Mouse (Mus musculus) G1E (cell line): Measurements from ENCODE around the gene Gm15127. TPM values are rescaled to one million over a fixed set of nuclear protein-coding genes. Genes with fewer than 3 reads are reported as not detected.
"Not testable (repeated sequence)": the region's sequence is repeated elsewhere in the genome, so short reads cannot be mapped to it uniquely, and the experiment has no call there.

ENCODE experiments used
- ATAC-seq: 2 replicates; pipeline ENCODE4 v1.8.0; 2016; ENCODE audit warnings: mild to moderate bottlenecking; ENCODE audit not compliant: insufficient number of reproducible peaks, poor library complexity, low FRiP score, severe bottlenecking; ENCODE audit errors: extremely low read depth
- DNase-seq: peaks from one replicate; pipeline ENCODE4 v3.0.0; 2012; ENCODE audit warnings: low spot score
- H3K27me3 ChIP-seq: 2 replicates; pipeline ENCODE4 v1.6.1; 2012; ENCODE audit warnings: mild to moderate bottlenecking, low read length, inconsistent platforms; ENCODE audit not compliant: insufficient read depth
- H3K36me3 ChIP-seq: replicated peaks from 2 replicates; pipeline ENCODE3; 2012; ENCODE audit warnings: mild to moderate bottlenecking, inconsistent platforms
- H3K4me1 ChIP-seq: 2 replicates; pipeline ENCODE4 v1.6.1; 2012; ENCODE audit warnings: low read depth, low read length, inconsistent platforms, mixed read lengths; ENCODE audit not compliant: insufficient read depth
- H3K4me3 ChIP-seq: 2 replicates; pipeline ENCODE4 v1.5.1; 2012; ENCODE audit warnings: low read depth, mild to moderate bottlenecking, inconsistent platforms, low read length, moderate library complexity, mixed read lengths
- H3K9me3 ChIP-seq: replicated peaks from 2 replicates; pipeline ENCODE4 v1.6.1; 2012; ENCODE audit warnings: inconsistent platforms
- polyA plus RNA-seq: library from polyadenylated mRNA; stranded (reverse); fragments of >175 nt; gene quantifications from 2 replicates; pipeline ENCODE4 v1.2.3, GENCODE M21; 2012
- total RNA-seq, 2 experiments: library from RNA; stranded (forward) in 1 of 2; stranded (reverse) in 1 of 2; fragments of 200-1000 nt in 1 of 2; fragments of >200 nt in 1 of 2; fragmentation: Nextera tagmentation in 1 of 2; gene quantifications; 2 replicates each; pipeline ENCODE4 v1.2.3; 2014 to 2017

Gene Gm15127
- total RNA-seq (2014; fragmentation: Nextera tagmentation) = not detected in 2 replicates
- 0.22 and 0.23 TPM in 2 replicates for total RNA-seq (2017)
- polyA plus RNA-seq = not detected in 2 replicates

DNA sequence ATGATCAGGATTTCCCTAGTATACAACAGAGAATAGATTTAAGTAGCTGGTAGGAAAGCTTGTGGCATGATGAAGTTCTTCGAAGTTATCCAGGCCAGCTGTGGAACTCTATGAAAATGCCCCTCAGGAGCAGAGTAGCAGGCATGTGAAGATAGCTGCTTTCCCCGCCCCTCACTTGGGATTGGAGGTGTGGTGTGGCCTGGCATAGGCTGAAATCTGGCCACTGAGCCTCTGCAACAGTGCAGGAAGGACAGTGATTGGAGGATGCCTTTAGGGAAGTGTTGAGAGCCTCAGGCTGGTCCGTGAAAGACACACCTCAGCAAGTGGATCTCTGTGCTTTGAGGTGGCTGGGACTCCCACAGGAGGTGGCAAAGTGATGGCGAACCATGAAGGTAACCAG is at the start of gene Gm15127:
Gene Gm15127, plus strand, starts transcription at position 301 of the 400 bp plus-strand sequence.
- H3K9me3 ChIP-seq, H3K36me3 ChIP-seq, DNase-seq, H3K4me3 ChIP-seq, H3K4me1 ChIP-seq, H3K27me3 ChIP-seq, ATAC-seq: not testable (repeated sequence)

DNA sequence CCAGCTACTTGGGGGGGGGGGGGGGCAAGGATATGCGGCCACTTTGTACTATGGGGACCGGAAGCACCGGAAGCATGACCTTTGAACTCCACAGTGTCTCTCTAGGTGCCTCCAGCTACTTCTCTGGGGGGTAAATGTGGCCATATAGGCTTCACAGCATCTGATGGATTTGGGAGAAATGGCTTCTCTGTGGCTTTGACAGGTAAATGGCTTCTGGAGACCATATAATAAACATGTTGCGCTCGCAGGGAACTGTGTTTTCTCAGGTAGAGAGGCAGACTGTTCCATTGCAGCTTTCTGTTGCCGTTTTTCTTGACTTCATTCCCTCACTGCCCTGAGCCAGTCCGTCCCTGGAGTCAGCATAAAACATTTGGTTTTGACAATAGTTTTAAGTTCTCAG is 48.3 kb upstream of the Gm15127 start, which contains the start of gene Gm8334:
Gene Gm8334, minus strand, starts transcription at position 101 of the 400 bp plus-strand sequence.
- H3K9me3 ChIP-seq, H3K27me3 ChIP-seq, ATAC-seq, H3K4me3 ChIP-seq, DNase-seq, H3K36me3 ChIP-seq, H3K4me1 ChIP-seq: not testable (repeated sequence)

DNA sequence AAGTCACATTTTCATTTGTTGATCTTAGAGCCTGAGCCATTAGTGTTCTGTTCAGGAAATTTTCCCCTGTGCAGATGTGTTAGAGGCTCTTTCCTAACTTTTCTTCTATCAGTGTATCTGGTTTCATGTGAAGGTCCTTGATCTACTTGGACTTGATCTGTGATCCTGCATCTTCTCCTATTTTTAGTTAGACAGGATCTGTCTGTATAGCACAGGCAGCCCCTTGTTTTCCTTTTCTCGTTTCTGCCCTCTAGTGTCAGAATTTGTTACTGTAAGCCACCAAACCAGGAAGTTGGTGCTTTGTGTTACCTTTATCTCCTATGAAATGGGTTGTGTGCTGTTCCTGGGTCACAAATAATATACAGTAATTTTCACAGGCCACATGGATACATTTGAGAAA is 12.9 kb downstream of the Gm15127 start:
- not testable (repeated sequence) for H3K9me3 ChIP-seq, H3K27me3 ChIP-seq, DNase-seq, ATAC-seq, H3K4me3 ChIP-seq, H3K4me1 ChIP-seq, H3K36me3 ChIP-seq

Other genes starting within 250 kb of the Gm15127 start
- not detected in 2 replicates for gene Gm15114, start 174.6 kb upstream of the Gm15127 start, total RNA-seq (2014; fragmentation: Nextera tagmentation)
- not detected in 2 replicates for gene Gm15114, start 174.6 kb upstream of the Gm15127 start, total RNA-seq (2017)
- not detected in 2 replicates for gene Gm15114, start 174.6 kb upstream of the Gm15127 start, polyA plus RNA-seq
- gene Gm8334, start 48.4 kb upstream of the Gm15127 start, total RNA-seq (2014; fragmentation: Nextera tagmentation) = not detected in 2 replicates
- 0.06 and 0.22 TPM in 2 replicates for gene Gm8334, start 48.4 kb upstream of the Gm15127 start, total RNA-seq (2017)
- not detected in 2 replicates for gene Gm8334, start 48.4 kb upstream of the Gm15127 start, polyA plus RNA-seq
- gene Luzp4, start 194.0 kb downstream of the Gm15127 start, total RNA-seq (2014; fragmentation: Nextera tagmentation) = not detected in 2 replicates
- gene Luzp4, start 194.0 kb downstream of the Gm15127 start, total RNA-seq (2017) = not detected in 2 replicates
- not detected in 2 replicates for gene Luzp4, start 194.0 kb downstream of the Gm15127 start, polyA plus RNA-seq